Mouse (Mus musculus) gastrocnemius, adult 18-20 months (tissue): Measurements from ENCODE around the gene Nlrp3. TPM values are rescaled to one million over a fixed set of nuclear protein-coding genes. Genes with fewer than 3 reads are reported as not detected.
A peak's percentile ranks its signal among the peaks of the same experiment; 100 is the strongest.

Experiments
- DNase-seq: peaks from one replicate; pipeline ENCODE4 v3.0.0; 2021; ENCODE audit warnings: low spot score
- total RNA-seq, 2 experiments: library from RNA; stranded (reverse); gene quantifications; 2 replicates each; pipeline ENCODE4 v1.2.3; 2021

The Nlrp3 gene
- total RNA-seq, 2 experiments from 2014 or later, result 0.12 TPM; not detected in 1

GRCm38 (mm10) chr11:59611646-59612045, 70.3 kb downstream of the Nlrp3 start:
- no peak for DNase-seq

GRCm38 (mm10) chr11:59614120-59614519, 72.8 kb downstream of the Nlrp3 start:
- DNase-seq, result peak; percentile 30

Other genes starting within 250 kb of the Nlrp3 start
- 1 to 10 TPM; 7.9 to 9.9 TPM for gene Wnt9a, start 234.6 kb upstream of the Nlrp3 start, total RNA-seq
- gene Prss38, start 165.9 kb upstream of the Nlrp3 start, total RNA-seq, result not detected
- gene Jmjd4, start 91.5 kb upstream of the Nlrp3 start, total RNA-seq, result 1 to 10 TPM; 9.0 to 9.8 TPM
- gene Snap47, start 90.4 kb upstream of the Nlrp3 start, total RNA-seq, result 10 to 100 TPM; 23.9 to 24.2 TPM
- 1 to 10 TPM; 2.0 to 2.3 TPM for gene Zfp867, start 69.1 kb upstream of the Nlrp3 start, total RNA-seq
- gene Zkscan17, start 14.8 kb upstream of the Nlrp3 start, total RNA-seq, result 10 to 100 TPM; 14.3 to 15.6 TPM
- gene Olfr222, start 34.7 kb downstream of the Nlrp3 start, total RNA-seq, result not detected
- gene Olfr223, start 51.7 kb downstream of the Nlrp3 start, total RNA-seq, result not detected
- gene Mprip, start 119.7 kb downstream of the Nlrp3 start, total RNA-seq, result 10 to 100 TPM; 61.2 to 84.0 TPM
- not detected for gene Pld6, start 246.1 kb downstream of the Nlrp3 start, total RNA-seq